Mouse (Mus musculus) thymus, adult 2 months (tissue): ENCODE results near the gene Hspb3.

Experiments
- CTCF ChIP-seq: fragments of 200-500 bp; IDR thresholded peaks from 2 replicates; pipeline ENCODE4 v1.5.1; 2012; ENCODE audit warnings: mild to moderate bottlenecking, control low read depth, low read length, moderate library complexity, borderline replicate concordance; ENCODE audit not compliant: control insufficient read depth, poor library complexity, insufficient read depth; ENCODE audit errors: extremely low read depth
- POLR2A ChIP-seq: fragments of 200-500 bp; IDR thresholded peaks from 2 replicates; pipeline ENCODE4 v1.6.1; 2012; ENCODE audit warnings: mild to moderate bottlenecking, low read length, control low read depth, moderate library complexity; ENCODE audit not compliant: control insufficient read depth, poor library complexity, insufficient read depth; ENCODE audit errors: extremely low read depth

- no peak for TF ChIP-seq POLR2A
- no peak for TF ChIP-seq CTCF
Observed at GRCm38 (mm10) chr13:113632506-113632905, 31.0 kb downstream of the Hspb3 start.
